Mouse (Mus musculus) heart, postnatal 14 days (tissue): Measurements from ENCODE around the gene Slc9a8. TPM values are rescaled to one million over a fixed set of nuclear protein-coding genes. Genes with fewer than 3 reads are reported as not detected.

Experiments used
- DNase-seq, 2 experiments: peaks; one replicate each; pipeline ENCODE4 v3.0.0; 2021 to 2022
- intact Hi-C: fragments of 180-260 bp; cut with DNase I; formaldehyde crosslinking; loops from one replicate; pipeline ENCODE4 v1.15.1; 2025
- total RNA-seq, 2 experiments: library from RNA; stranded (reverse); gene quantifications; 2 replicates each; pipeline ENCODE4 v1.2.3; 2021

Slc9a8 gene
- total RNA-seq, 2 experiments from 2014 or later, result 23.0 to 25.2 TPM

GRCm38 (mm10) chr2:167502554-167503252 is 81.2 kb downstream of the Slc9a8 start:
- intact Hi-C loops, result no loop called here
- DNase-seq, result no peak

GRCm38 (mm10) chr2:167503253-167503895 is 81.9 kb downstream of the Slc9a8 start:
- intact Hi-C loops, result no loop called here
- peak; percentile 90 to 93 for DNase-seq

DNA sequence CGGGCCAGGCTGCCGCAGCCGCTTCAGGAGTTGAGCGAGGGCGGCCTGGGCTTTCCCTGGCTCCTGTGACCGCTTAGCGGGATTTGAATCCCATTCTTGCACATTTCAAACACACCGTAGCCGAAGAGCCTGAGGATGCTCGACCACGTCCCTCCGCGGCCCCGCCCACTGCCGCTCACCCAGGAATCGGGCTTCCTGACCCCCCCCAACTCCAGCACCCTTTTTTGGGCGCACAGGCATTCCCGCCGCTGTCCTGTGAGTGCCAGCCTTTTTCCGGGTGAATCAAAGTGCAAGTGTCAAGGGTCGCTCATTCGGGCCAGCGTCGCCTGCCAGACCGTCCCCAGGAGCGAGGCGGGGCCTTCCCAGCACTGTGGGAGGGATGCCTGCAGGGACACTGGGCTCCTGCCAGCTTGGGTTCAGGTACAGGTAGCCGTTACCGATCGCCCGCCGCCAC is 82.4 kb downstream of the Slc9a8 start:
- DNase-seq, result peak; percentile 57 to 58
- intact Hi-C loops, result no loop called here

DNA sequence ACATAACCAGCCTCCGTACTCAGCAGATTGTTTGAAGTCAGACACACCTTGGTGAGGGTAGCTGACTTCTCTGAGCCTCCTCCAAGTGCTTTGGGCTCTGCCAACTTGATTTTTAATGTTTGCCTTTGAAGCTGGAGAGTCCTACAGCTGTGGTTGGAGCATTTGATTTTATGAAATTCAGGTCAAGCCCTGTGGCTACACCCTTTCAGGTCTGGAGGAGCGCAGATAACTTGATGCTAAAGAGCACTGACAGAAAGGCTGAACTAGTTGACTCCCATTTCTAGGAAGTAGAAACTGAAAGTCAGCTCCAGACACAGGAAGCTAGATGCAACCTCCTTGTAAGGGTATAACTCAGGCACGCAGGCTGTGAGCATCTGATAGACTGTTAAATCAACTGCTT is 83.6 kb downstream of the Slc9a8 start:
- intact Hi-C loops, result no loop called here
- no peak for DNase-seq

DNA sequence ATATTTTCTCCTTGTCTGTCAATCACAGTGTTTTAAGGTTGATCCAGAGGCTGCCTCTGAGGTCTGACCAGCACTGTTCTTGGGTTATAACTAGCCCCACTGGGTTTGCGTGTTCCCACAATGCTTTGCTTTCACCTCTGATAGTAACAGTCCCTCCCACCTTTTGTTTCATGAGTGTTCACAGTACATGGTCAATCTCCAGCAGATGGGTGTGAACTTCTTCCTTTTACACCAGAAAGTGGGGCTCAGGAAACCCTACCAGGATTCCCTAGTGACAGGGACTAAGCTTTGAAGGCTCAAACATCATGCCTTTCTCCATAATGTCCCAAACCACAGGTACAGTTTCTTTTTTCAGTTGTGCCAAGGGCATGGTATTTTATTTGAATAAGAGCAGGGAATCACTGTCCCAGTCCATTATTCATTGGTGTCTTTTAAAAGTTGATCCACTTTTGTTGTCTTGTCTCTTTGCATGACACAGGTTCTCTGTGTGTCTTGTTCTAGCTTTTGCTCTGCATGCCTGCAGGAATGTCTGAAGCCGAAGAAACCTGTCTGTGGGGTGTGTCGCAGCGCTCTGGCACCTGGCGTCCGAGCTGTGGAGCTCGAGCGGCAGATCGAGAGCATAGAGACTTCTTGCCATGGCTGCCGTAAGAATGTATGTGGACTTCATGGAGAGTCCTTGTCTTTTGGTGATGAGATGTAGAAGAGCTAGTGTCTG is 85.2 kb downstream of the Slc9a8 start:
- intact Hi-C loops, result no loop called here
- no peak for DNase-seq

DNA sequence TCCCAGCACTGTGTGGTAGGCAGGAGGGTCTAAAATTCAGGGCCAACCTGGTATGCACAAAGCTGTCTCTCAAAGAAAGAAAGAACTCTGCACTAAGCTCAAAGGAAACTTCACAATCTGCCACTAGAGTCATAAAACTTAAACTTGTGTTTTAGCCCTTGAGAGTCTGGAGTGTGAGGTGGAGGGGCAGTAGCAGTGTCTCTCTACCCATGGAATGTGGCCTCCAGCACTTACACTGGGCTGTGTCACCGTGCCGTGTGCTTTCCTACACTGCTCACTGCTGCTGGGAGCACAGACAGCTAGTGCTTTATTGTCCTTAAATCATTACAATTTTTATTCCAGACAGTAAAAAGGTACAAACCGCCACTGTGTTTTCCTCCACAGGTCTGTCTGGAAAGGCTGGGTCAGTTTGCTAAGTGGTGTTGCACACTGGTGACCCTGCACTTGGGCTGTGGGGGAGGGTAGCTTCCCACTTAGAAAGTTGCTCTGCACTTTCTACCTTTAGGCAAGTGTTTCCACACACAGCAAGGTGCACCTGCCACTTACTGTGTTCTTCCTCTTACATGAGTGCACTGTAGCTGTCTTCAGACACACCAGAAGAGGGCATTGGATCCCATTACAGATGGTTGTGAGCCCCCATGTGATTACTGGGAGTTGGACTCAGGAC is 86.3 kb downstream of the Slc9a8 start:
- DNase-seq, result no peak
- intact Hi-C loops, result no loop called here

DNA sequence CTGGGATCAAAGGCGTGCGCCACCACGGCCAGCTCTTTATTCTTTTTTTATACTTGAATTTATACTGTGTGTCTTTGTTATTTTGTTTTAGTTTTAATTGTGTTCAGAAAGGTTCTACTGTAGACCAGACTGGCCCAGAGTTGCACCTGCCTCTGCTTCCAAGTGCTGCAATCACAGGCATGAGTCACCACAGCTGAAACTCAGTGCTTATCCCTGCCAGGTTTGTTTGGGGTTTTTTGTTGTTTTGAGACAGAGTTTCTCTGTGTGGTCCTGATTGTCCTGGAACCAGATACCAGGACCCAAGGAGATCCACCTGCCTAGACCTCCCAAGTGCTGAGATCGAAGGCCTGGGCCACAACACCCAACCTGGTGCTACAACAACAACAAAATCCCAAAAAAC is 87.1 kb downstream of the Slc9a8 start:
- no peak for DNase-seq
- intact Hi-C loops, result no loop called here

DNA sequence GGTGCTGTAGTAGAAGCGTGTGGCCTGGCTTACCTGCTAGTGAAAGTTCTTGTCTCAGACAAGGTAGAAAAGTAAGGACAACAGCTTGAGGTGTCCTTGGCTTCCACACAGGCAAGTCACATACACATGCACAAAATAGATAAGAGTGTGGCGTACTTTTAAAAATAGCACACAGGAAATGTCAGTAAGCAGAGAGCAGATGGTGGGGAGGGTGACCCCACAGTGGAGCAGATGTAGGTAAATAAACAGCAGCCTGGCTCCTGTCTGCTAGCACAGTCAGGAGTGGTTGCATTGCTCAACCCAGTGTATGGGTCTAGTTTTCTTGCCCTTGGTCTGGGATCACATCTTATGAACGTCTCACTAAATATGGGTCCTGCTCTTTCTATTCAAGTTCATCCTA is 89.0 kb downstream of the Slc9a8 start:
- no peak for DNase-seq
- intact Hi-C loops, result no loop called here

DNA sequence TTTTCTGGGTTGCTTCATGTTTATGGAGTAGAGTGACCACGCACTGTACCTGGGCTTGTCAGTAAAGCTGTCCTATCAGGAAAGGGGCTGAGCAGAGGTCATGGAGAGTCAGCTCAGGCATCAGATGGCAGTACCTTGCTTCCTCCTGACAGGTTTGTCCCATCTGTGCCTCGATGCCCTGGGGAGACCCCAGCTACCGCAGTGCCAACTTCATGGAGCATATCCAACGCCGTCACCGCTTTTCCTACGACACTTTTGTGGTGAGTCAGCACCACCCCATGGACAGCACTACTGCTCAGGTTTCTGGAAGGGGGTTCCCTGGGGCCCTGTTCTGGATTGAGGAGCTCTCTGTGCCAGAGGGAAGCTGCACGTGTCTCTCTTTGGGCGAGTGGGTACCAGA is 90.9 kb downstream of the Slc9a8 start:
- intact Hi-C loops, result no loop called here
- DNase-seq, result no peak

GRCm38 (mm10) chr2:167512970-167513369 is 91.5 kb downstream of the Slc9a8 start:
- DNase-seq, result no peak
- intact Hi-C loops, result no loop called here

DNA sequence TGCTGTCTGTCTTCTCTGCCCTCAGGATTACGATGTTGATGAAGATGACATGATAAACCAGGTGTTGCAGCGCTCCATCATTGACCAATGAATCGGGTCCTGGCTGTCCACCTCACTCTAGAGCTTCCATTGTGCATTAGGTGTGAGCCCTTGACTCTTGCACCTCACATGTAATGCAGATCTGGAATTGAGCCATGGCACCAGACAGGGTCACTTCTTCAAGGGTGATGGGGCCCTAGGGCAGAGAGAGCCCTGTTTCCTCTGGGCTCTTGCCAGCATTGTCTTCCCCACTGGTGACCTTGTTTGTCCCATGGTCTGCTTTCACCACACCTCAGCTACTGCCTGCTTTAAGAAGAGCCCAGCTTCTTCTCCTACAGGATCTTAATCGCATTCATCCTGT is 93.1 kb downstream of the Slc9a8 start:
- intact Hi-C loops, result no loop called here
- no peak for DNase-seq

GRCm38 (mm10) chr2:167515688-167516087 is 94.2 kb downstream of the Slc9a8 start:
- DNase-seq, result no peak
- intact Hi-C loops, result no loop called here

DNA sequence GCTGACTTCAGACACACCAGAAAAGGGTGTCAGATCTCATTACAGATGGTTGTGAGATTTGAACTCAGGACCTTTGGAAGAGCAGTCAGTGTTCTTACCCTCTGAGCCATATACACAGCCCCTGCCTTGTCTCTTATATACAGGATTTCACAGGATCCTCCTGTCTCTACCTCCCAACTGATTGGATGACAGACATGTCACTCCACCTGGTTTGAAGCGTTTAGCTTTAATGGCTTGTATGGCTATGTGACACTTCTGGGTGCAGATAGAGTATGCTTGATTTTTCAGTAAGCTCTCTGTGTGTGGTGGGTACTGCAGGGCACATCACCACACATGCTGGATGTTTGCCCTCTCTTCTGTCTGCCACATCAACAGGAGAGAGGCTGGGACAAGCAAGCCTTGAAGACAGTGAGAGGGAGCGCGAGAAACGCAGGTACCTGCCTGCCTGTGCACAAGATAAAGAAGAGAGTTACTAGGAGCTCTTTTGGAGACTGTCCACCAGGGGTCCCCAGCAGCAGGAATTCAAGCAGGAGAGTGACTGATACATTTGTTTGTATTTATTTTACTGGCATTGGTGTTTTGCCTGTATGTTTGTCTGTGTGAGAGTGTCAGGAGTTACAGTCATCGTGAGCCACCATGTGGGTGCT is 98.2 kb downstream of the Slc9a8 start:
- intact Hi-C loops, result no loop called here
- no peak for DNase-seq

Other genes starting within 250 kb of the Slc9a8 start
- 10 to 100 TPM; 57.9 to 60.3 TPM for gene Kcnb1, start 231.6 kb upstream of the Slc9a8 start, total RNA-seq
- 10 to 100 TPM; 24.5 to 25.5 TPM for gene Ptgis, start 181.1 kb upstream of the Slc9a8 start, total RNA-seq
- gene B4galt5, start 72.5 kb upstream of the Slc9a8 start, total RNA-seq, result 10 to 100 TPM; 18.5 to 19.8 TPM
- 10 to 100 TPM; 50.7 to 52.1 TPM for gene Rnf114, start 70.9 kb downstream of the Slc9a8 start, total RNA-seq
- gene Spata2, start 71.2 kb downstream of the Slc9a8 start, total RNA-seq, result 10 to 100 TPM; 18.2 to 20.9 TPM
- 1 to 10 TPM; 3.0 to 3.1 TPM for gene Snai1, start 116.5 kb downstream of the Slc9a8 start, total RNA-seq
- gene Ube2v1, start 210.4 kb downstream of the Slc9a8 start, total RNA-seq, result 100 to 1,000 TPM in 1 of 2 experiments, 10 to 100 TPM in 1; 93.8 to 102 TPM
- gene Gm20431, start 239.8 kb downstream of the Slc9a8 start, total RNA-seq, result 10 to 100 TPM; 20.3 to 22.8 TPM